Mouse (Mus musculus) myocyte (in vitro differentiated cells): Measurements from ENCODE around the gene Polr2l.

Experiments
- CEBPB ChIP-seq: IDR thresholded peaks from 2 replicates; pipeline ENCODE4 v1.6.1; 2011; ENCODE audit warnings: mild to moderate bottlenecking, moderate library complexity; ENCODE audit not compliant: poor library complexity, insufficient read depth, severe bottlenecking
- E2F4 ChIP-seq: IDR thresholded peaks from one replicate; pipeline ENCODE4 v1.6.1; 2011; ENCODE audit warnings: mild to moderate bottlenecking, control low read depth, moderate library complexity; ENCODE audit not compliant: insufficient read depth
- MYOG ChIP-seq, 3 experiments: IDR thresholded peaks; one replicate each; pipeline ENCODE4 v1.6.1; 2011; ENCODE audit warnings: control low read depth in 2 of 3, low read depth in 2 of 3, mild to moderate bottlenecking in 2 of 3; ENCODE audit not compliant: insufficient read length in 2 of 3, control insufficient read depth in 1 of 3, insufficient read depth in 1 of 3
- POLR2A ChIP-seq: IDR thresholded peaks from one replicate; pipeline ENCODE4 v1.6.1; 2011; ENCODE audit warnings: low read depth, mild to moderate bottlenecking, control low read depth, moderate library complexity; ENCODE audit not compliant: insufficient read length
- POLR2AphosphoS2 ChIP-seq: IDR thresholded peaks from one replicate; pipeline ENCODE4 v1.6.1; 2011; ENCODE audit warnings: low read depth, control low read depth; ENCODE audit not compliant: insufficient read length
- SRF ChIP-seq: IDR thresholded peaks from one replicate; pipeline ENCODE4 v1.6.1; 2011; ENCODE audit warnings: low read depth; ENCODE audit not compliant: control insufficient read depth, insufficient read length
- TCF12 ChIP-seq: IDR thresholded peaks from one replicate; pipeline ENCODE4 v1.6.1; 2011; ENCODE audit warnings: mild to moderate bottlenecking, control low read depth; ENCODE audit not compliant: poor library complexity, insufficient read depth, severe bottlenecking
- TCF3 ChIP-seq: IDR thresholded peaks from one replicate; pipeline ENCODE4 v1.6.1; 2011; ENCODE audit warnings: low read depth, control low read depth; ENCODE audit not compliant: insufficient read length
- USF1 ChIP-seq: IDR thresholded peaks from one replicate; pipeline ENCODE4 v1.6.1; 2011; ENCODE audit warnings: low read depth, mild to moderate bottlenecking, control low read depth, moderate library complexity

GRCm38 (mm10) chr7:141431434-141432185 lies 43.3 kb downstream of the Polr2l start:
- TF ChIP-seq POLR2A = no peak
- TF ChIP-seq MYOG (IDR thresholded peaks at IDR 0.05; ENCODE audit: control insufficient read depth in 1 of 3, insufficient read depth in 1 of 3, insufficient read length in 2 of 3, low read depth in 2 of 3) = no peak
- no peak for TF ChIP-seq USF1
- TF ChIP-seq TCF12 = no peak
- no peak for TF ChIP-seq E2F4
- no peak for TF ChIP-seq POLR2AphosphoS2
- TF ChIP-seq TCF3 = no peak
- no peak for TF ChIP-seq SRF
- TF ChIP-seq CEBPB = no peak
